Mouse (Mus musculus) hindbrain, embryonic 10.5 days (tissue): ENCODE data around the gene Bcor. TPM values are rescaled to one million over a fixed set of nuclear protein-coding genes. Genes with fewer than 3 reads are reported as not detected.
A peak's percentile ranks its signal among the peaks of the same experiment; 100 is the strongest.

ENCODE experiments used
- DNase-seq: peaks from one replicate; pipeline ENCODE4 v3.0.0-alpha.2; 2017; ENCODE audit warnings: low spot score
- H3K27ac ChIP-seq: fragments of 300-500 bp; sonication (generic); 2 replicates; pipeline ENCODE4 v1.5.1; 2016; ENCODE audit warnings: mild to moderate bottlenecking, moderate library complexity
- H3K27me3 ChIP-seq: fragments of 300-500 bp; sonication (generic); 2 replicates; pipeline ENCODE4 v1.6.1; 2016; ENCODE audit warnings: mild to moderate bottlenecking; ENCODE audit not compliant: poor library complexity, insufficient read depth, severe bottlenecking
- H3K36me3 ChIP-seq: fragments of 300-500 bp; sonication (generic); 2 replicates; pipeline ENCODE4 v1.6.1; 2016; ENCODE audit warnings: mild to moderate bottlenecking, moderate library complexity
- H3K4me1 ChIP-seq: fragments of 300-500 bp; sonication (generic); replicated peaks from 2 replicates; pipeline ENCODE4 v1.6.1; 2016; ENCODE audit warnings: mild to moderate bottlenecking
- H3K4me3 ChIP-seq: fragments of 300-500 bp; sonication (generic); 2 replicates; pipeline ENCODE4 v1.5.1; 2016; ENCODE audit warnings: mild to moderate bottlenecking, moderate library complexity
- H3K9me3 ChIP-seq: fragments of 300-500 bp; sonication (generic); 2 replicates; pipeline ENCODE4 v1.6.1; 2016; ENCODE audit warnings: mild to moderate bottlenecking, moderate library complexity
- WGBS: fragments of 180-500 bp; shearing (Covaris S2); methylation state at CpG from one replicate; pipeline ENCODE4 v1.1.7; 2016; 5-methylcytosine and 5-hydroxymethylcytosine counted together
- polyA plus RNA-seq: library from polyadenylated mRNA; unstranded; fragments of >200 nt; fragmentation: Nextera tagmentation; extraction: Ambion mirVana; gene quantifications from 2 replicates; pipeline ENCODE4 v1.2.1, GENCODE M21; 2016

Bcor gene
- polyA plus RNA-seq, 1 experiment from 2014 or later, result 20.7 TPM

DNA sequence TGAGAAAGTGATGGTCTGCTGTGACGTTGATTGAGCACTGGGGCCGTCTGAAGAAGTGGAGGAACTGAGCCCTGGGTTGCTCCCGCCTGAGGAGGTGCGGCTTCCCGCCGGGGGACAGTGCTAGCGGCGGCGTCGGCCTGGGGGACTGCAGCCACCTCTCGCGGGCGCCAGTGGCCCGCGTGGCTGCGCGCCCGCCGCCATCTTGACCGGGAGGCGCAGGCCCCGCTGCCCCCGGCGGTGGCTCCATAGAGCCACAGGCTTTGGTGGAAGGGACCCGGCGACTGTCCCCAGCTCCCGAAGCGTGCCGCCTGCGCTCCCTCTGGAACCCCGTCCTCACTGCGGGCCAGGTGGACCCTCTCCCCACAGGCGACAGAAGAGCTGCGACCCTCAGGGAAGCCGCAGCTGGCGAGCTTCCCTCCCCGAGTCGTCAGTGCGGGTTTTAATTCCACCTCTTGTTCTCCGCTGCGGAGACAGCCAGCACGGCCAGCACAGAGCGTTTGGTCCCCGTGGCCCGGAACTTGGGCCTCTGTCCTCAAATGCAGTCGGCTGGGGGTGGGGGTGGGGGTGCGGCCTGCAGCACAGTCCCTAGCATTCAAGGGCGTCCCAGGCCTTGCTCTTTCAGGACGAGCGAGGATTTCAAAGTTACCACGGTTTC is 19.9 kb downstream of the Bcor start:
- H3K9me3 ChIP-seq, result no peaks in the 10 kb centered on the region
- 5% methylated on average over 51 of the region's 51 CpGs for WGBS
- peak overlapping the region; percentile 47 for H3K4me3 ChIP-seq
- no peaks in the 10 kb centered on the region for H3K36me3 ChIP-seq
- peaks cover 96% of the 10 kb centered on the region for H3K27me3 ChIP-seq
- H3K4me1 ChIP-seq, result peaks cover 48% of the 10 kb centered on the region
- peak; percentile 50 for DNase-seq
- H3K27ac ChIP-seq, result peak overlapping the region; percentile 88

DNA sequence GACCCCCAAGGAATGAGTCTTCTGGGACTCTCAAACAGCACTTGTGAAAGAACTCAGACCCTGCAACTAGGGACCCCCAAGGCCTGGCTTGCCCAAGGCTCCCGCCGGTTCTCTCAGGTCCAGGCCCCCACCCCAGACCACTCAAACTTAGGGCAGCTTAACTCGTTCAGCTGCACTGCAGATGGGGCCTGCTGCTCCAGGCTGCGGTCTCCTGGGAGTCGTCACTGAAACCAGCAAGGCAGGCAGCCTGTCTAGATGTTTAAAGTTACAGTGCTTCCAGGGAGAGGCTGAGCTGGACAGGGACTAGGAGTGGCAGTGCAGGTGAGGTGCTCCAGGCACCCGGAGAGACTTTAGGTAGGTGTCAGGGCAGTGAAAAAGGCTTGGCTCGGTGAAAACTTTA is 21.9 kb downstream of the Bcor start:
- WGBS, result 10% methylated on average over 7 of the region's 7 CpGs
- Histone ChIP-seq H3K27me3 (peaks cover 99% of the 10 kb centered on the region), H3K27ac (peak overlapping the region; percentile 90), H3K4me3 (0 out of 2 replicates have a peak overlapping the region, but pooled peaks have one; percentile 50), H3K9me3 (no peaks in the 10 kb centered on the region), H3K36me3 (no peaks in the 10 kb centered on the region), H3K4me1 (peaks cover 62% of the 10 kb centered on the region)
- DNase-seq, result peak; percentile 38

DNA sequence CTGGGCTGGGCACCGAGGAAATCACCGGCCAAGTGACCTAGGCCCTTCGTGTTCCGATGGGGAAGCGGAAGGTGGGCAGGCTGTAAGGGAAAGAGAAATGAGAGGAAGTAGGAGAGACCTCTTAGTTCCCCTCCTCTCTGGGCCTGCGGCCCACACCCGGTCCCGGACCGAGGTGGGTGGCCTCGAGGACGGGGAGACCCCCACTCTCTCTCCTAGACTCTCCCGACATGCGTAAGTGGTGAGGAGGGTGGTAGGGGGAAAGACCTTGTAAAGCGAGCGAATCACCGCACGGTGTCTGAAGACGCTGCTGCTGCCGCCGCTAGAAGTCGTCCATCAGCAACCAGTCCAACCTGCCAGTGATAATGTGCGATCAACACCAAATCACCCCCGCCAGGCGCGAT is 23.0 kb downstream of the Bcor start:
- peaks cover 73% of the 10 kb centered on the region for H3K4me1 ChIP-seq

GRCm38 (mm10) chrX:12136261-12137101 is 23.7 kb downstream of the Bcor start:
- Histone ChIP-seq H3K36me3 (no peaks in the 10 kb centered on the region), H3K27ac (peak overlapping the region; percentile 90), H3K9me3 (no peaks in the 10 kb centered on the region), H3K4me3 (peak overlapping the region; percentile 50), H3K4me1 (peaks cover 74% of the 10 kb centered on the region), H3K27me3 (peaks cover 100% of the 10 kb centered on the region)
- under 1% methylated on average over 50 of the region's 50 CpGs for WGBS
- DNase-seq, result peak; percentile 74

More for the DNA sequence above, 23.0 kb downstream of the Bcor start:
- Histone ChIP-seq H3K27me3 (peaks cover 100% of the 10 kb centered on the region), H3K4me3 (peak overlapping the region; percentile 50), H3K27ac (peak overlapping the region; percentile 90), H3K36me3 (no peaks in the 10 kb centered on the region), H3K9me3 (no peaks in the 10 kb centered on the region)
- DNase-seq, result peak; percentile 52
- 1% methylated on average over 25 of the region's 25 CpGs for WGBS

GRCm38 (mm10) chrX:12135121-12136111 is 24.7 kb downstream of the Bcor start:
- WGBS, result 2% methylated on average over 72 of the region's 75 CpGs
- peak overlapping the region; percentile 50 for H3K4me3 ChIP-seq
- no peaks in the 10 kb centered on the region for H3K36me3 ChIP-seq
- peaks cover 81% of the 10 kb centered on the region for H3K4me1 ChIP-seq
- peaks cover 100% of the 10 kb centered on the region for H3K27me3 ChIP-seq
- peak; percentile 69 for DNase-seq
- H3K9me3 ChIP-seq, result no peaks in the 10 kb centered on the region
- H3K27ac ChIP-seq, result peak overlapping the region; percentile 90

- 2% methylated on average over 19 of the region's 19 CpGs for WGBS
- peaks cover 100% of the 10 kb centered on the region for H3K27me3 ChIP-seq
- H3K9me3 ChIP-seq, result no peaks in the 10 kb centered on the region
- H3K27ac ChIP-seq, result peak overlapping the region; percentile 90
- no peaks in the 10 kb centered on the region for H3K36me3 ChIP-seq
- peaks cover 81% of the 10 kb centered on the region for H3K4me1 ChIP-seq
- peak overlapping the region; percentile 50 for H3K4me3 ChIP-seq
- DNase-seq, result peak; percentile 67
Observed at GRCm38 (mm10) chrX:12134541-12134940, 25.6 kb downstream of the Bcor start.

DNA sequence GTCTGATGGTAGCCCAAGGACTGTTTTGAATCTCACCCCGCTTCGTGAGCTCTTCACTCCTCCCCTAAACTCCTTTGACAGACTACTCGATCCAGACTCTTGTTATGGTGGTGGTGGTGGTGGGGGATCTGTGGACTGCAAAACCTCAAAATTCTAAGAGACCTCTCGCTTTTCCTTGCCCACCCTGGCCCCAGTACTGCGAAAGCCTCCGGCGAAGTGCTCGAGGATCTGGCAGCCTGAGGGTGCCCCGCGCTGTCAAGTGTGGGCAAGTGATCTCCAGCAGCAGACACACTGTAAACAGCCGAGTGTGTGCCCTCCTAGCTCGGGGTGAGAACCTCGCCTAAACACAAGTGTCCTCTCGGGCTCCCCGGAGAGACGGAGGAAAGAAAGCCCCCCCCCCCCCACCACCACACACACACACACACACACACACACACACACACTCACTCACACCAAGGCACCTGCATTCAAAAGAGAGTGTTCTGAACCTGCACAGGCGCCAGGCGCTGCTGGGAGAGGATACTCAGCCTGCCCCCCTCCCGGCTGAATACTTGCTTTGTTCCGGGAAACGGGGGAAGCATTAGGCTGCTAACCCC is 26.2 kb downstream of the Bcor start:
- H3K27ac ChIP-seq, result peak overlapping the region; percentile 90
- peak; percentile 27 for DNase-seq
- no peaks in the 10 kb centered on the region for H3K9me3 ChIP-seq
- 4% methylated on average over 21 of the region's 21 CpGs for WGBS
- H3K27me3 ChIP-seq, result peaks cover 100% of the 10 kb centered on the region
- H3K36me3 ChIP-seq, result no peaks in the 10 kb centered on the region
- H3K4me3 ChIP-seq, result peak overlapping the region; percentile 50
- H3K4me1 ChIP-seq, result peaks cover 82% of the 10 kb centered on the region

GRCm38 (mm10) chrX:12133178-12133835 is 26.8 kb downstream of the Bcor start:
- WGBS, result under 1% methylated on average over 49 of the region's 49 CpGs
- peaks cover 100% of the 10 kb centered on the region for H3K27me3 ChIP-seq
- peak; percentile 79 for DNase-seq
- H3K36me3 ChIP-seq, result no peaks in the 10 kb centered on the region
- H3K9me3 ChIP-seq, result no peaks in the 10 kb centered on the region
- H3K27ac ChIP-seq, result peak overlapping the region; percentile 90
- peaks cover 83% of the 10 kb centered on the region for H3K4me1 ChIP-seq
- H3K4me3 ChIP-seq, result peak overlapping the region; percentile 50

DNA sequence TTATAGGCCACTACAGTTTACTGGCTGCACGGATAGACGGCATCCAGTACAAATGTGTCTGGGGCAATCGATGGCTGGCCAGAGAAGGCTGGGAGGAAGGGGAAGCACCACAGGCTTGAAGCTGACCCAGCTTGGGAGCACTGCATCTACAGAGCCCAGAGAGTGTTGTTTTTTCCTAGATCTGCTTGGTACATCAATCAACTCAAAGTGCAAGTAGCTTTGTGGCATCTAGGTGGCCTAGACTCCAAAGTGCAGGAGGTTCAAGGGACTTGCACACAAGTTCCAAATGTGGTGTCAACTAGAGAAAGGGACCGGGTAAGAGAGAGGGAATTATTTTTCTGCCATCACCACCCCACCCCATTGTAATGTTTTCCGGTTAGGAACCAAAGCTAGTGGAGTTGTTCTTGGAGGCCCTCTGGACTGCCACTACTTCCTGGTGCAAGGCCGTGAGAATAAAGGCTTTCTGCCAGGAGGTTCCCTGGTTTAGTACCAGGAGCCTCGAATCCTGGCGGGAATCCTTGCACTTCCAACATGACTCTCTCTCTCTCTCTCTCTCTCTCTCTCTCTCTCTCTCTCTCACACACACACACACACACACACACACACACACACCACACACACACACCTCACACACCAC is 27.5 kb downstream of the Bcor start:
- Histone ChIP-seq H3K27me3 (peaks cover 100% of the 10 kb centered on the region), H3K9me3 (no peaks in the 10 kb centered on the region), H3K27ac (peak overlapping the region; percentile 90), H3K36me3 (no peaks in the 10 kb centered on the region), H3K4me3 (peak overlapping the region; percentile 50; the same call in 1 of the 2 replicates), H3K4me1 (peaks cover 77% of the 10 kb centered on the region)
- DNase-seq, result no peak
- WGBS, result 24% methylated on average over 8 of the region's 8 CpGs

- peaks cover 100% of the 10 kb centered on the region for H3K27me3 ChIP-seq
- no peaks in the 10 kb centered on the region for H3K36me3 ChIP-seq
- 0 out of 2 replicates have a peak overlapping the region, but pooled peaks have one; percentile 16 for H3K27ac ChIP-seq
- peaks cover 81% of the 10 kb centered on the region for H3K4me1 ChIP-seq
- WGBS, result 9% methylated on average over 14 of the region's 14 CpGs
- no peak for DNase-seq
- H3K4me3 ChIP-seq, result no peak overlapping the region
- H3K9me3 ChIP-seq, result no peaks in the 10 kb centered on the region
Observed at GRCm38 (mm10) chrX:12129828-12130809, 30.0 kb downstream of the Bcor start.
